Mouse (Mus musculus): ENCODE data around the gene Bicra.
A peak's percentile ranks its signal among the peaks of the same experiment; 100 is the strongest.

DNA sequence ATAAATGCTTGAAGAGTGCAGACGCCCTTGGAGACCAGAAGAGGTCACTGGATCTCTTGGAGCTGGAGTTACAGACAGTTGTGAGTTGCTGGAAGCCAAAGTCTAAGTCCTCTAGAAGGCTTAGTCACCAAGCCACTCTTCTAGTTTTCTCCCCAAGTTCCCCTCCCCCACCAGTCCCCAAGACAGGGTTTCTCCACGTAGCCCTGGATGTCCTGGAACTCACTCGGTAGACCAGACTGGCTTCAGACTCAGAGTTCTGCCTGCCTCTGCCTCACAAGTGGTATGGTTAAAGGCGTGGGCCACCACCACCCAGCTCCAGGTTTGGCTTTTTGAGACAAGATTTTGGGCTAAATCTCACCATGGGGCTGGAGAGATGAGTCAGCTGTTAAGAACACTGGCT is 7.2 kb upstream of the Bicra start:
- TF ChIP-seq POLR2AphosphoS2 (IDR thresholded peaks at IDR 0.05; ENCODE audit: low read depth, low read length), result no peak
- no peak for TF ChIP-seq MAX (IDR thresholded peaks at IDR 0.05; ENCODE audit: low read length)
- TF ChIP-seq CTCF (conservative IDR thresholded peaks at IDR 0.05 in 1 of 2, IDR thresholded peaks at IDR 0.05 in 1 of 2; ENCODE audit: low read depth in 2 of 2, low read length in 2 of 2), result peak in 1 of 2 experiments; percentile 54; a peak in 2 of 4 replicates
- TF ChIP-seq MYC (IDR thresholded peaks at IDR 0.05; ENCODE audit: low read depth, low read length), result no peak
- no peak for TF ChIP-seq MXI1 (IDR thresholded peaks at IDR 0.05; ENCODE audit: low read depth, low read length)
- no peak for TF ChIP-seq KAT2A (IDR thresholded peaks at IDR 0.05; ENCODE audit: insufficient replicate concordance, low read length)
- TF ChIP-seq POLR2A (IDR thresholded peaks at IDR 0.05; ENCODE audit: low read depth, low read length), result no peak
- TF ChIP-seq ZC3H11A (IDR thresholded peaks at IDR 0.05; ENCODE audit: low read depth, low read length), result no peak
- no peak for TF ChIP-seq GABPA (IDR thresholded peaks at IDR 0.05; ENCODE audit: insufficient replicate concordance, low read depth, low read length)
